Mouse (Mus musculus) embryonic facial prominence, embryonic 11.5 days (tissue): ENCODE measurements at regions not wholly inside any gene's neighbourhood (a gene's known extent, or its start where the extent isn't known, plus 50 kb on each side); places are given as distances from the start of the nearest gene placed in this dataset.
A peak's percentile ranks its signal among the peaks of the same experiment; 100 is the strongest.

Experiments used
- ATAC-seq: fragments of 200-750 bp; cut with Nextera tagmentation; replicated peaks from 2 replicates; pipeline ENCODE4 v1.8.0; 2017; ENCODE audit warnings: low read depth; ENCODE audit not compliant: insufficient number of reproducible peaks, low FRiP score, low TSS enrichment
- DNase-seq: peaks from one replicate; pipeline ENCODE4 v3.0.0-alpha.2; 2015; ENCODE audit warnings: low spot score
- H3K27ac ChIP-seq: fragments of 300-500 bp; sonication (generic); replicated peaks from 2 replicates; pipeline ENCODE4 v1.5.1; 2014; ENCODE audit warnings: mild to moderate bottlenecking, low read depth, low read length, control low read depth
- H3K27me3 ChIP-seq: fragments of 300-500 bp; sonication (generic); 2 replicates; pipeline ENCODE4 v1.6.1; 2014; ENCODE audit warnings: mild to moderate bottlenecking, low read length, moderate library complexity, mixed read lengths; ENCODE audit not compliant: control insufficient read depth, insufficient read depth
- H3K36me3 ChIP-seq: fragments of 300-500 bp; sonication (generic); replicated peaks from 2 replicates; pipeline ENCODE4 v1.6.1; 2014; ENCODE audit warnings: low read depth, mild to moderate bottlenecking, low read length, moderate library complexity, mixed read lengths; ENCODE audit not compliant: control insufficient read depth, insufficient read depth
- H3K4me1 ChIP-seq: fragments of 300-500 bp; sonication (generic); 2 replicates; pipeline ENCODE4 v1.6.1; 2014; ENCODE audit warnings: low read length, mixed read lengths; ENCODE audit not compliant: control insufficient read depth, insufficient read depth
- H3K4me2 ChIP-seq: fragments of 300-500 bp; sonication (generic); 2 replicates; pipeline ENCODE4 v1.6.1; 2014; ENCODE audit warnings: low read depth, mild to moderate bottlenecking, control low read depth, low read length, moderate library complexity
- H3K4me3 ChIP-seq: fragments of 300-500 bp; sonication (generic); 2 replicates; pipeline ENCODE4 v1.5.1; 2014; ENCODE audit warnings: low read depth, low read length, control low read depth
- H3K9ac ChIP-seq: fragments of 300-500 bp; sonication (generic); replicated peaks from 2 replicates; pipeline ENCODE4 v1.6.1; 2014; ENCODE audit warnings: mild to moderate bottlenecking, control low read depth, low read length
- H3K9me3 ChIP-seq: fragments of 300-500 bp; sonication (generic); replicated peaks from 2 replicates; pipeline ENCODE4 v1.6.1; 2016; ENCODE audit warnings: mild to moderate bottlenecking, low read length, inconsistent platforms, mixed read lengths; ENCODE audit not compliant: control insufficient read depth
- WGBS: fragments of 180-500 bp; shearing (Covaris S2); extraction: QIAGEN DNeasy Blood & Tissue Kit; methylation state at CpG from one replicate; pipeline ENCODE4 v1.1.7; 2014; 5-methylcytosine and 5-hydroxymethylcytosine counted together

DNA sequence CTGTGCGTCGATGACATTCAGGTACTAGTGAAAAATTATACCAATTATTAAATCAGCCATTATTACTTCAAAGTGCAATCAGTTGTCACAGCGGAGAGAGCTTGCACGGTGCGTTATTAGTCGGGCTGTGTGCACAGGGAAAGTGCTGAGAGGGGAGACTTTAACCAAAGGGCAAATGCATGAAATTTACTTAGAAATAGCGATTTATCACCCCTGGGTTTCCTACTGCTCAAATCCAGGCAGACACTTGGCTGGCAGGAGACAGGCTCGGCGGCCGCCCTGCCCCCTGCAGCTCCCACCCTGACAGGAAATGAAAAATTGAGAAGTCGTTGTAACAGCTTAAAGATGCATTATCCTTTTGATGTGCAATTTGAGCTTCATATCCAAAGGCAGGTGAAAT, 145.5 kb upstream of the Mvb12b start:
- WGBS, result 38% methylated on average over 11 of the region's 11 CpGs
- no peak for ATAC-seq
- no peaks in the 10 kb centered on the region for H3K36me3 ChIP-seq
- no peaks in the 10 kb centered on the region for H3K4me1 ChIP-seq
- DNase-seq, result no peak
- H3K27ac ChIP-seq, result no peak overlapping the region
- no peaks in the 10 kb centered on the region for H3K27me3 ChIP-seq
- H3K9ac ChIP-seq, result no peak overlapping the region
- H3K9me3 ChIP-seq, result no peaks in the 10 kb centered on the region
- H3K4me3 ChIP-seq, result no peak overlapping the region
- H3K4me2 ChIP-seq, result no peak overlapping the region

DNA sequence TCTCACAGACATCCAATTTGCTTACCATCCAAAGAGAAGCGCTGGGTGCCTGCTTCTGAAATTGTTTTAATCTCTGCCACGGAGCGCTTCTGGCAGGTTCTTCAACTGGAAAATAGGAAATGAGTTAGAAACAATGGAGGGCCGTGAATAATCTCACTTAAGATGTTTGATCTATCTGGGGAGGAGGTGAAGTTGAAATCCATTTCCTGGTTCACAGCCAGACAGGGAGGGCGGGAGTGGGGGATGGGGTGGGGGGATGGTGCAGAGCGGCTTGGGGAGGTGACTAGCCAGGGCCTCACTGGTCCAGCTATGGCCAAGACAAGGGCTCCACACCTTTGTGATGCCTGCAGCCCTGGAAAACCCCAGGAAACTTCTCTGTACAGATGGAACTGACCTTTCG, 143.7 kb upstream of the Mvb12b start:
- H3K4me3 ChIP-seq, result no peak overlapping the region
- no peaks in the 10 kb centered on the region for H3K9me3 ChIP-seq
- no peaks in the 10 kb centered on the region for H3K27me3 ChIP-seq
- no peaks in the 10 kb centered on the region for H3K4me1 ChIP-seq
- H3K36me3 ChIP-seq, result no peaks in the 10 kb centered on the region
- H3K4me2 ChIP-seq, result no peak overlapping the region
- H3K27ac ChIP-seq, result no peak overlapping the region
- 25% methylated on average over 7 of the region's 7 CpGs for WGBS
- ATAC-seq (no peak), DNase-seq (no peak)
- H3K9ac ChIP-seq, result no peak overlapping the region

DNA sequence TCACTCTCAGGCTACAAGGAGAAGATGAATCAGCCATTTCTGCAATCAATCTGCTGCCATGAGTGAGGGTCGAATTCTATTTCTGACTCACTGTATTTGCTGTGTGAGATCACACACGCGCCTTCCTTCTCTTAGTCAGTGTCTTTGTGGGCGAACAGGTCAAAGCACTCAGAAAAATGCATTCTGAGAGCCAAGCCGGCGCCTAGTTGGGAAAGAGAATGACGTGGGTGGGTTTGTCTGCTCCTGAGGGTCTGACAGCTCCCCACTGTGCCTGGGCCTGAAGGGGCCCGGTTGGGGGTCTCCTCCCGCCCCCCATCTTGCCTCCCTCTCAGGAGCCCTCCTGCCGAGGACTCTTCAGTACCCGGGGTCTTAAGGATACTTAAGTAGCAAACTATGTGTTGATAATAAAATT, 143.3 kb upstream of the Mvb12b start:
- no peak overlapping the region for H3K4me2 ChIP-seq
- H3K4me1 ChIP-seq, result no peaks in the 10 kb centered on the region
- H3K4me3 ChIP-seq, result no peak overlapping the region
- ATAC-seq (no peak), DNase-seq (no peak)
- H3K9ac ChIP-seq, result no peak overlapping the region
- no peaks in the 10 kb centered on the region for H3K9me3 ChIP-seq
- WGBS, result 21% methylated on average over 11 of the region's 11 CpGs
- H3K27me3 ChIP-seq, result no peaks in the 10 kb centered on the region
- no peaks in the 10 kb centered on the region for H3K36me3 ChIP-seq
- no peak overlapping the region for H3K27ac ChIP-seq

DNA sequence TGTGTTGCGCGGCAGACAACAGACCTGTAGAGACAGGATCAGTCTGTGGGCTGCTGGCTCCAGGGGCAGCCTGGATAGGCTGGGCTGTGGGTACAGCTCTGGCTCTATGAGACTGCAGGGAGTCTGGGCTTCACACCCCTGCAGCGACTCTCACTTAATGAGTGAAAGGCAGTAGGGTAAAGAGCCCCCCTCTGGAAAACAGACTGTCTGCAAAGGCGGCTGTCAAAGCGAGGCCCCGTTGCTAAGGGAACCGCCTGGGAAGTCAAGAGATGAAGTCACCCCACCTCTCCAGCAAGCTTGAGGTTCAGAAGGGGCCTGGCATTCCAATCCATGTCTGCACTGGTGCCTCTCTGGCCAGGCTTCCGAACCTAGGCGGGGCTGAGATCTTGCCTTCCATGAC, 139.7 kb upstream of the Mvb12b start:
- Histone ChIP-seq H3K9ac (no peak overlapping the region), H3K4me3 (no peak overlapping the region), H3K36me3 (no peaks in the 10 kb centered on the region), H3K4me2 (no peak overlapping the region), H3K27me3 (no peaks in the 10 kb centered on the region), H3K27ac (no peak overlapping the region), H3K9me3 (no peaks in the 10 kb centered on the region), H3K4me1 (no peaks in the 10 kb centered on the region)
- 35% methylated on average over 9 of the region's 9 CpGs for WGBS
- DNase-seq (peak; percentile 40), ATAC-seq (0 out of 2 replicates have a peak, but pooled peaks have one; percentile 25)

DNA sequence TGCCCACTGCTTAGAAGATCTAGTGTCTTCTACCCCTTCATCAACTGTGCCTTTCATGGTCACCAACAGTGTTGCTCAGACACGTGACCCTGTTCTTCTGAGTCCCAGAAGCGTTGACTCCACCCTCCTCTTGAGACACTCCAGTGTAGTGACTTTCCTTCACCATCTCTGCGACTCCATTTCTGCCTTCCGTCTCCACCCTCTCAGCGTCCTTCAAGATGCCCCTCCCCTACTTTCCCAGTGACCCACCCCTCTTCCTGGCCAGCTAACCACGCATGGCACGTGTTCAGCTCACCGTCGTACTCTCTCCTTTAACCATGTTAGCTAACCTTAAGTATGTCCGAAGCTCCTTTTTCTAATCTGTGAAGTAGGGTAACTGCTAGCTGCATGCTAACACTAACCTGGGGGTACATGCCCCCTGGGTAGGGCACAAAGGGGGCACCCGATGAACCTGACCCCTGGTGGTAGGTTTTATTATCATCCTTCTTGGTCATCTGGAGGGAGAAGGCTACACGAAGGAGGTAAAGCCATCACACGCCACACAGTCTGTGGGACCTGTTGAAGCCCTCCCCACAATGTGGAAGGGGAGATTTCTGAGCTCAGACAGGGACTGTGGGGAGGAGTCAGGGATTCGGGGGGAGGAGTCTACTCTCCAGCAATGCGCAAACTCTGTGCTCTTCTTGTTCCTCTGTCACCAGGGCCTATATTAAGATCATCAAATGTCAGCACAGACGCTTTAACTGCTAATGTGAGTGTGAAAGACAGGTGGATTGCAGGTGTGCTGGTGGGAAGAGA, 139.0 kb upstream of the Mvb12b start:
- no peak overlapping the region for H3K9ac ChIP-seq
- H3K4me2 ChIP-seq, result no peak overlapping the region
- no peaks in the 10 kb centered on the region for H3K4me1 ChIP-seq
- no peaks in the 10 kb centered on the region for H3K9me3 ChIP-seq
- H3K36me3 ChIP-seq, result no peaks in the 10 kb centered on the region
- DNase-seq, result no peak
- H3K27me3 ChIP-seq, result no peaks in the 10 kb centered on the region
- no peak overlapping the region for H3K4me3 ChIP-seq
- no peak overlapping the region for H3K27ac ChIP-seq
- WGBS, result 78% methylated on average over 16 of the region's 16 CpGs
- ATAC-seq, result peak; percentile 29; the same call in 1 of the 2 replicates

DNA sequence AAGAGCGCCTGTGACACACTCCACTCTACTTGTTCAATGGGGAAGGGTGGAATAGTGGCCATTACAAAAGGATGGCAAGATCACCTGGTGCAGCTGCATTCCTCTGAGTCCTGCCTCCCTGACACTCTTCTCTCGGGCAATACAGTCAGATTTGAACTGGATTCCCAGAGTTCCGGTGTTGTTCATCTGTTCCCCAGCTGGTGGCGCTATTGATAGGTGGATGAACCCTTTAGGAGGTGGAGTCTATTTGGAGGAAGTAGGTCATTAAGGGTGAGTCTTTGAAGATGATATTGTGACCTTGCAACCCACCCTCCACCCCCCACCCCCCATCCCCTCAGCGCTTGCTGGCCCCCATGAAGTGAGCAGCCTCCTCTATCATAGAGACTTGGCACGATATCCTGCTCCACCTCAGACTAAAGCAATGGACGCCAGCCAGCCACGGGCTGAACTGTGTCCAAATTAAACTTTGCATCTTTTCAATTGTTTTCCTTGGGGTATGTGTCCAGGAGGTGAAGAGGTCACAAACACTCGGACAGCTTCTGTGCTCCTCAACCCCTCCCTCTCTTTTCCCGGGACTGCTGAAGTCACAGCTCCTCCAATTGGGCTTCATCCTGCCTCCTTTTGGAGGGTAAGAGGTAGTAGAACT, 138.1 kb upstream of the Mvb12b start:
- H3K9me3 ChIP-seq, result no peaks in the 10 kb centered on the region
- ATAC-seq, result no peak
- H3K4me3 ChIP-seq, result no peak overlapping the region
- H3K27ac ChIP-seq, result no peak overlapping the region
- no peaks in the 10 kb centered on the region for H3K36me3 ChIP-seq
- no peaks in the 10 kb centered on the region for H3K4me1 ChIP-seq
- WGBS, result 64% methylated on average over 10 of the region's 10 CpGs
- H3K4me2 ChIP-seq, result no peak overlapping the region
- no peaks in the 10 kb centered on the region for H3K27me3 ChIP-seq
- no peak overlapping the region for H3K9ac ChIP-seq
- no peak for DNase-seq

DNA sequence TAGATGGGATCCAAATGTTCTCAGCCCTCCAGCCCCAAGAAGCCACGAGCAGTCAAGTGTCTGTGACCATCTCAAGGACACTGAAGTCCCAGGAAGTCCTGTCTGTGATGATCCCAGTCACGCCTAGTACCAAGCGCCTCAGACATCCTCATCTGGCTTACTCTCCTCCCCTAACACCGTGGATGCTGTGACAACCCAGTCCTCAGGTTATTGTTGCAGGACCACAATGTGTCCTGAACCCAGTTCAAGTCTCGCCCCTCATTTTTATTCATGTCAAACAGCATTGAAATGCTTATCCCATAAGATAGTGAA, 129.4 kb upstream of the Mvb12b start:
- no peaks in the 10 kb centered on the region for H3K9me3 ChIP-seq
- DNase-seq, result no peak
- no peak overlapping the region for H3K9ac ChIP-seq
- no peak overlapping the region for H3K4me2 ChIP-seq
- no peak overlapping the region for H3K4me3 ChIP-seq
- no peaks in the 10 kb centered on the region for H3K27me3 ChIP-seq
- 70% methylated on average over 5 of the region's 5 CpGs for WGBS
- H3K27ac ChIP-seq, result no peak overlapping the region
- no peaks in the 10 kb centered on the region for H3K36me3 ChIP-seq
- no peak for ATAC-seq
- H3K4me1 ChIP-seq, result no peaks in the 10 kb centered on the region

DNA sequence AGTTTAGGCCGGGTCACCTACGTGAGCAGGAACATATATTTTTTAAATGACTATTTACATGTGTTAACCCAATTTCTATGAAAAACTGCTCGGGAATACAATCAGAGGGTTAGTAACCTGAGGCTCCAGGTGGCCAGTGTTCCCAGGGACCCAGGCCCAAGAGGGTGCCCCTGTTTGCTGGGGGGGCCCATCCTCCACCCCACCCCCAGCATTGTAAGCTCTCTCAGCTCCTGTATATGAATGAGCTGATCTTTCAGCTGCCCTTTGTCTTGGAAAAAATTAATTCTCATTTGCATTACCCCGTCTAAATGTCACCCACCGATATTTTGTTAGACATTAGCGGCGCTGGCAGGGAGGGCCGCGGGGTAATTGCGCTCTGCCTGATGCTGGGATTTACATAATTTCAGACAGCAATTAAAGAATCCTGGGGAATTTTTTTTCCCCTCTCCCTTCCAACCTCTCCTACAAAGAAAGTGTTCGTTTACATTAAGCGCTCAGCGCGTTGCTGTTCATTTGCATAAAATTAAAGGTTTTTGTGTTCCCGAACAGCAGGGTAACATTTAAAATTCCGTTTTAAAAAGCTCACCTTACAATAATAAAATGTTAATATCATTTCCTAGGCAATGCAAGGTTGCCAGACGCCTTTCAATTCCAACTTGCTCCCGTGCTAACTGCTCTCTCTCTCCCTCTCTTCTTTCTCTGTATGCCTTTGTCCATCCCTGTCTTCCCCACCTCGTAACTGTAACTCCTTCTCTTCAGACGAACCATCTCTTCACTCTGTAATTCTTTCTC, 128.8 kb upstream of the Mvb12b start:
- ATAC-seq (no peak), DNase-seq (no peak)
- no peak overlapping the region for H3K9ac ChIP-seq
- H3K27ac ChIP-seq, result no peak overlapping the region
- no peaks in the 10 kb centered on the region for H3K4me1 ChIP-seq
- WGBS, result 42% methylated on average over 19 of the region's 20 CpGs
- H3K4me2 ChIP-seq, result no peak overlapping the region
- no peak overlapping the region for H3K4me3 ChIP-seq
- H3K36me3 ChIP-seq, result no peaks in the 10 kb centered on the region
- H3K9me3 ChIP-seq, result no peaks in the 10 kb centered on the region
- H3K27me3 ChIP-seq, result no peaks in the 10 kb centered on the region
